Mouse (Mus musculus) layer of hippocampus, postnatal 36 days (tissue): Measurements from ENCODE around the gene Sult1a1. TPM values are rescaled to one million over a fixed set of nuclear protein-coding genes. Genes with fewer than 3 reads are reported as not detected.
A peak's percentile ranks its signal among the peaks of the same experiment; 100 is the strongest.
"Not testable (repeated sequence)": the region's sequence is repeated elsewhere in the genome, so short reads cannot be mapped to it uniquely, and the experiment has no call there.

Experiments
- DNase-seq, 2 experiments: peaks; one replicate each; pipeline ENCODE4 v3.0.0; 2022
- total RNA-seq, 2 experiments: library from RNA; stranded (reverse); gene quantifications; 2 replicates each; pipeline ENCODE4 v1.2.3; 2021

Gene Sult1a1
- total RNA-seq, 2 experiments from 2014 or later, result 6.3 to 11.2 TPM

DNA sequence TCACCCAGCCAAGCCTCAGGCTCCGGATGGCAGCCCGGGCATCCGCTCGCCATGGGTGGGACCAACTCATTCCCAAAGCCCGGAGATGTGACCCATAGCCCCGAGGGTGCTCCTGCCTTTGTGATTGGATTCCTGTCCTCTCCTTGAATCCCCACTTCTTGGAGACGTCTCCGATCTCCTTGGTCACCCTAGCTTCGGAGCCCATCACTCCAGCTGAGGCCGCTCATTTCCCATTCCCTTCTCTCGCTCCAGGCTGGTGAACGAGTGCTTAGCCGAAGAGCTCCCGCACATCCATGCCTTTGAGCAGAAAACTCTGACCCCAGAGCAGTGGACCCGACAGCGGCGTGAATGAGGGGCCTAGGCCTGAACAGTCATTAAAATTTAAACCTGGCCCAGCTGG, 20.1 kb upstream of the Sult1a1 start:
- DNase-seq, result no peak

DNA sequence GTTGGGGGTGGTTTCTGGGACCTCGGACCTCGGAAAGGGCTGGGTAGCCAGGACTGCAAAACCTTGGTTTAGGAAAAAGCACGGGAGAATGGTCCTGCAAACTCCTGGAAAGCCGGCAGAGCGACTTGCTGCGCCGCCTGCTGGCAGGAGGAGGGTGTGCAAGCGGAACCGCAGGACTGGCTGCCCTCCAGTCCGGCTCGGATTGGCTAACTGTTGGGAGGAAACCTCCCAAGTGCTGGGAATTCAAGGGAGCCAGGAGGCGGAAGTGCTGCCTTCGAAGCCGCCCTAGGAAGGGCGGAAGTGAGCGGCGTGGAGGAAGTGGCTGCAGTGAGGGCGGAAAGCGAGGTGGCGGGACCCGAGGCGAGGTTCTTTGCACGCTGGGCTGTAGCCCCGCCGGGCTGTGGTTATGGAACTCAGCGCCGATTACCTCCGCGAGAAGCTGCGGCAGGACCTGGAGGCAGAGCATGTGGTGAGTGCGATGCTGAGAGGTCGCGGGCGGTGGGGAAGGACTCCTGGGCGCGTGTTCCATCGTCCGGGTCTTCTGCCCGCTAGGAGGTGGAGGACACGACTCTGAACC, 19.5 kb upstream of the Sult1a1 start, which contains the start of gene Slx1b:
Gene Slx1b, minus strand, starts transcription at position 154 of the 577 bp plus-strand sequence.
- DNase-seq, result peak; percentile 94 to 96

DNA sequence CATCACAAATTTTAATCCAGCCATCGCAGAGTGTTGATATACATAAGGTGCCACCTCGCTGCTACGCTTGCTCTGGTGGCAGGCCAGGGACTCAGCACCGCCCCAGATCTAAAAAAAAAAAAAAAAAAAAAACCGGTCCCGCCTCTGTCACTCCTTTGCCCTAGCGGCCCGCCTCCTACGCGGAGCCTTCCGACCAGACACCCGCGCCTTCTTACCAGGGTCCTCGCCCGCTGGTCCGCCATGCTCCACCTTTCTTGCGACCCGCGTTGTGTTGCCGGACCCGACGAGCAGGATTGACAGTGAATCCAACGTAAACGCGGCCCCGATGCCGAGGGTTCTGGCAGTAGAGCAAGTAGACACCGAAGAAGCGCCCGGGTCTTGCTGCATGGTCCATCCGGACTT, 19.0 kb upstream of the Sult1a1 start, which contains the start of gene Bola2:
Gene Bola2, plus strand, starts transcription at position 192 of the 402 bp plus-strand sequence.
- DNase-seq, result no peak

DNA sequence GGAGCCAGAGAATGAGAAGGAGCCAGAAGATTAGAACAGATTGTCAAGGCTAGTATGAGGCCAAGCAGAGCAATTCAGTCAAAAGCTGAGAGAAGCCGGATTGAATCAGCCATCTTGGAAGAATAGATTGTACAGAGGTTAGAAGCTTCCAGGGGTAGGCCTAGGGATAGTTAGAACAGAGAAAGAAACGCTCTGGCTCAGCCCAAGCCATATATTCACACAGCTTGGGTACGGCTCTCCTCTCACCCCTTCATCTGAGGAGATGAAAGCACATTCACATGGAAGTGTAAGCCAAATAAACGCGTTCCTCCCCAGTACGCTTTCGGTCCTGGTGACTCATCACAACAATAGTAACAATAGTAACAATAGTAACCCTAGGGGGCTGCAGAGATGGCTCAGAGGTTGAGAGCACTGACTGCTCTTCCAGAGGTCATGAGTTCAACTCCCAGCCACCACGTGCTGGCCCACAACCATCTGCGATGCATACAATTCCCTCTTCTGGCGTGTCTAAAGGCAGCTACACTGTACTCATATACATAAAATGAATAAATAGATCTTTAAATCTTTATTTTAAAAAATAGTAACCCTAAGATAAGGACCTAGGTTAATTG, 18.3 kb upstream of the Sult1a1 start:
- no peak for DNase-seq

DNA sequence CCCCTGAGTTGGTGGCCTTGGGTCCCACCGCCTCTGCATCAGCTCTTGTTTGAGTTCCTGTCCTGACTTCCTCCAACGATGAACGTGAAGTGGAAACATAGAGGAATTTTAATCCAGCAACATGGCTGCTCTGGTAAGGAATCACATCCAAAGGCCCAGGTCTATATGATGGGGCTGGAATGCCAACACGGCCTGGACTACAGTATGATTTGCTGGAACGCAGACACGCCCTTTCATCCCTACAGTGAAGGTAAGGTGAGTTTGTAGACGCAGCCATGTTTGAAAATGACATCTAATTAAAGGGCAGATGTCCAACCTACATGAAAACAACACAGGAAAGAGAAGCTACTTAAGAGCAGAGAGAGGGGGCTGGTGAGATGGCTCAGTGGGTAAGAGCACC, 17.5 kb upstream of the Sult1a1 start:
- DNase-seq, result no peak

DNA sequence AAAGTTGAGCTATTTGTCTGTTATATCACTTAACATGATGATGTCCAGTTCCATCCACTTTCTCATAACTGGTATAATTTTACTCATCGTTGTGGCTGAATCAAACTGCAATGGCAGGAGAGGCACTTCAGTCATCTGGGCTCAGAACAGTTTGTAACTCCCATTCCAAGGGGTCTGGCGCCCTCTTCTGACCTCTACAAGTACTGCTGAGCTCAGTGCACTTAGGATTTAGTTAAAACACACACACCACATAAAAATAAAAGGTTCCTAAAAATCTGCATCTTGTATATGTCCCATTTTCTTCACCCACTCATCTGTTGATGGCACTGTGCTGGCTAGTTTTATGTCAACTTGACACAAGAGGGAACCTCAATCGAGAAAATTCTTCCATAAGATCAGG, 17.0 kb upstream of the Sult1a1 start:
- DNase-seq, result peak; percentile 76 to 77

DNA sequence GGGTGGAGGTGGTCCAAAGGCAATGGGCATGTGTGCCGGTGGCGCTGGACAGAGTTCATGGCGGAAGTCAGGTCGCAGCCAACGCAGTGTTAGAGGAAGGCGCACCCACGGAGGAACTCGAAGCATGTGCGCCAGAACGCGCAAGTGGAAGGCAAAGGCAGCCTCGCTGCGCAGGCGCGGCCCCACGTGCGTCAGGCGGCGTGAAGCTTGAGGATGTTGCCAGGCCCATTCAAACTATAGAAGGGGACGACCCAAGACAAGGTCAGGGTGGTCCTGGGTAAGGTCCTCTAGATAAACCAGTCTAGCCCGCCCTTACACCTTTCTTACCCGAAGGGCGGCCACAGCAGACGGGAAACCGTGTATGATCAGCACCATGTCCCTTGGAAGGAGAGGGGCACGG, 16.2 kb upstream of the Sult1a1 start:
- no peak for DNase-seq

DNA sequence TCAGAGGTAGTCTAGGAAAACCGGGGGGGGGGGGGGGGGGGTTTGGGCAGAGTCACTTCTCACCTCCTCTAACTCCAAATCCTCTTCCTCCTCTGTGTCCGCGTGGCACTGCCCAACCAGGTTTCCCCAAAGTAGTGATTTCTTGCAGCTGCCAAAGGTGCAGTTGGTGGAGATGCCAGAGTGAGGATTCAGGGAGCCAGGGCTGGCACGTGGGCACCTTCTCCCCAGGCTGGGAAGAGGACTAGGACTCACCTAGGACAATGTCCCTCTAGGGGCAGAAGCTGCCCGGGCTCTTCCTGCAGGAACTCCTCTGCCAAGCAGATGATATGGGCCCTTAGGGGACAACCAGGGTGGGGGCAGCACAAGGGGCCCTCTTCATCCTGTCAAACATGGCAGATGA, 15.4 kb upstream of the Sult1a1 start:
- no peak for DNase-seq

DNA sequence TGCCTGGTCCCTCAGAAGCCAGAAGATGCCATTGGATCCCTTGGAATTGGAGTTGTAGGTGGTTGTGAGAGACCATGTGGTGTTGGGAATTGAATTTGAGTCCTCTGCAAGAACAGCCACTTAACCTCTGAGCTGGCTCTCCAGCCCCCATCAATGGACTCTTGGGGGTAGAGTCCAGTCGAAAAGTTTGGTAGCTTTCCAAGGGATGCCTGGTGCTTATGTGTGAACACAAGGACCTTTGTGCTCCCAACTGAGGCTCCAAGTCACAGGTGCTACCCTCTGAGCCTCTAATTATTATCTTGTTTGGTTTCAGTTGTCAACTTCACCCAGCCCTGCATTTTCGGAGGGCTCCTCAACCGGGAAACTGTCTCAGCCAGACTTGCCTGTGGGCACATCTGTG, 14.5 kb upstream of the Sult1a1 start:
- DNase-seq, result no peak

DNA sequence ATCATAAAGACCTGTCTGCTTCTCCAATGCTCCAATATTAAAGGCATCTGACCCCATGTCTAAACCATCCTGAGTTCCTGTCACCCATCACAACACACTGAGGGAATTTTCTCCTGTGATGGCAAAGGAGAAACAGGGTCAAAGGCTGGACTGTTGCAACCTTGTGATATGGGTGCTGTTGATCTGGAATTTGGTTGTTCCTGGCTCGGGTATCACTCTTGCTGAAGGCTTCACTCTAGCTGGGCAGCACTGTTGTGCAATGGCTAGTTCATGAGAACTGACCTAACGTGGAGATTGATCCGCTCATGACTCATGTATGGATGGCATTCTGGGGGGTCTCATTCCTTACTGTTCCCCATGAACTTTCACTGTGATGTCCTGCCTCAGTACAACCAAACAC, 12.8 kb upstream of the Sult1a1 start:
- no peak for DNase-seq

DNA sequence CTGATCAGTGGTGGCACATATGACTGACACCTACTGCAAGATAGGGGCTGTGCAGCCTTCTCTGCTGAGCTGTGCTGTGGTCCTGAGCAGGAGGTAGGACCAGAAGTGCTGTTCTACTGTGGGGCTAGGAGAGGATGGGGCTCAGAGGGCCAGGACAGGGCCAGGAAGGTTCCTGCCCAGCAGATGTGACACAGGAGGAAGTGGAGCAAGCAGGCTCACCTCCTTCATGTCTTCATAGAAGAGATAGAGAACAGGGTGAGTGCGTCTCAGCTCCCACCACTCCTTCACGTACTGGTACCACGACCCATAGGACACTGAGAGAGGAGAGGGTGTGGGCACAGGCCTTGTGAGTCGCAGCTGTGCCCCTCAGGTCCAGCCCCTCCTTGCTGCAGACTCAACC, 11.9 kb upstream of the Sult1a1 start:
- not testable (repeated sequence) for DNase-seq

DNA sequence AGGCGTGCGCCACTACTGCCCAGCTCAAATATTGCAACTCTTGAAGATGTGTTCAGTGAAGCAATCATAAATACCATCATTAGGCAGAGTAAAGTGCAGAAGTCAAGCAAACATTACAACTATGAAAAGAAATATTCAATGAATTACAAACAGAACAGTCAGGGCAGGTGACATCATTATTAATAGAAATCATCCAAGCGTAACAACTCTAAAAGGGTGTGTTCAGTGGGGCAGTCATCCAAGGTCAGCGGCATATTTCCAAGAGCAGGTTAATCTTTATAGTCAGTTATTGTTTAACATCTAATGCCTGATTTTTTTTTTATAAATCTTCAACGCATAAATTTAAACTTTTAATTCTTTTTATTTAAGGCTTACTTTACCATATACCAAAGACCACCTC, 5.0 kb upstream of the Sult1a1 start:
- DNase-seq, result no peak

DNA sequence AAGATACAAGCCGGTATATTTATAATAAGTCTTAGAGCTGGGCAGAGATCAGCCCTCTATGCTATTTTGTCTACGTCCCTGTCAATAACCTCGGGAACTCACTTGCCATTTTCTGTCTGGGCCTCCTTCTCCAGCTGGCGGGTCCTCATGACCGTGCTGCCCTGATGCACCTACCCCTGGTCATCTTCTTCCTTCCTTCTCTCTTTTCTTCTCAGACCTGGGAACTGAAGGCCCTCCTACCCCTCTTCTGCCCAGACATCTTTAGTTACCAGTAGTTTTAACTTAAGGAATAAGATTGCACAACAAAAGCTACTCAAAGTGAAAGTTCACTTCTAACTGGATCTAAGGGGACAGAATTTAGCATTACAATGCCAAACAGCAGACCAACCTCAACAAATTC, 3.5 kb upstream of the Sult1a1 start:
- DNase-seq, result no peak

DNA sequence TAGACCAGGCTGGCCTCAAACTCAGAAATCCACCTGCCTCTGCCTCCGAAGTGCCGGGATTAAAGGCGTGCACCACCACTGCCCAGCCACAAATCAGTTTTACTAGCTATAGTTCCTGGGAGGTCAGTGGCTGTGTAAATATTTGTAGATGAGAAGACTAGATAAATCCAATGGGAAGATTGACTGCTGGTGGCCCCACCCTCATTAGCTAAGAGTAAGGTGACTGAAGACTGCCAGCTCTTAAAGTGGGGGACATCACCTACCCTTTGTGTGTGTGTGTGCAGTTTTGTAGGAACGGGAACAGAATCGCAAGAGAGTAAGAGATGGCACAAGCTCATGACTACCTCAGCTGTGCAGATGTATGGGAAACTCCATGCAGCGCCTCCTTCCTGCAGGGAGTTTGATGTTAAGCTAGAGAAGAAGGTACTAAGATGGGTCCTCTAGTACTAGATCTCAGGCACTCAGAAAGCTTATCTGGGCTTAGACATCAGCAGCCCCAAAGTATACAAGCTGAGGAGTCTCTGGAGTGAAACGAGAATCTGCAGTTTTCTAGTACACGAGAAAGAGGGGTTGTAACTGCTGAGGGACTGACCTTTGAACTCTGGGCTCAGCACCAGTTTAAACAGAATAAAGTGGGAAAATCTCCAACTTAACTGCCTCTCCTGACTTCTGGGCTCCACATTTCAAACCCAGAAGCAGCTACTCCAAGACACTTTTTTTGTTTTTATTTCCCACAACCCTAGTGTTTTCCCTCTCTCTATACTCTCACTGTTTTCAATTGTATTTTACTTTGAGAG, 2.5 kb upstream of the Sult1a1 start:
- DNase-seq, result no peak

DNA sequence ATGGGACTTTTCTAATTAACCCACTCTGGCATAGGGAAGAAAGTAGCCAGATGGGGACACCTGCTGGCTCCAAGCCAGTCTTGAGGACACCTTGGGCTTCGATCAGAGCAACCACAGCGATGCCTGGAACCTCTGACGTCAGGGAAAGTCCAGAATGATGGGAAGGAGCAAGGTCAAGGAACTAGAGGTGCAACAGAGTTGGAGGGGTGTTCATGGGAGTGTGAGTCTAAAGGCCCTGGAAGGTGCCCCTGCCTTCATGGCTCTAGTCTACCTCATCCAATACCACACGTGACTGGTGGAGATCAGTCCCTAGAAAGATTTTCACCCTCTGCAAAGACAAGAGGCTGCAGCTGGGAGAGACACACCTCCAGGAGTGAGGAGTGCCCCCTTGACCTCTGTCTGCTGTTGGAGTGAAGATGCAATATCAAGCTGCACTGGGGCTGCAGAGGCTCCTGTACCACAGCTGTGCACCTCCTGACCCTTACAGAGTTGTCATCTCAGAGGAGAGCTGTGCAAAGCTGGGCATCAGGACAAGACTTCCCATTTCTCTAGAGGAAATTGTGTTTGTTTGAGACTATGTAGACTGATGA, 494 bp upstream of the Sult1a1 start:
- no peak for DNase-seq

DNA sequence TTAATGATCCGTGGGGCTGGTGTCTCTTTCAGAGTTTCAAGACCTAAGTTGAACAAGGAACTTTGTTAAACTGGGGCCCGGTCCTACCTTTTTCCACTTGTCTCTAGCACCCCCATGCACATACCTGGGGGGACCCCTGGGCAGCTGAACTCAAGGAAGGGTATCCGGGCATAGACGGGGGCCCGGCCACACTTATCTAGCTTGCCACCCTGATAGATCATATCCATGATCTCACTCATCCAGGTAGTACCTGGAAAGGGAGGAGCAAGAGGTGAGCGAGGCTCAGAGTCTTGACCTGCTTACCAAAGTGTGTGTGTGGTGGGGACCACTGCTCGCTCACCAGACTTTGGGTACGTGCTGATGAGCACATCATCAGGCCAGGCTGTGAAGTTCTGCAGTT, 1.1 kb downstream of the Sult1a1 start:
- no peak for DNase-seq

DNA sequence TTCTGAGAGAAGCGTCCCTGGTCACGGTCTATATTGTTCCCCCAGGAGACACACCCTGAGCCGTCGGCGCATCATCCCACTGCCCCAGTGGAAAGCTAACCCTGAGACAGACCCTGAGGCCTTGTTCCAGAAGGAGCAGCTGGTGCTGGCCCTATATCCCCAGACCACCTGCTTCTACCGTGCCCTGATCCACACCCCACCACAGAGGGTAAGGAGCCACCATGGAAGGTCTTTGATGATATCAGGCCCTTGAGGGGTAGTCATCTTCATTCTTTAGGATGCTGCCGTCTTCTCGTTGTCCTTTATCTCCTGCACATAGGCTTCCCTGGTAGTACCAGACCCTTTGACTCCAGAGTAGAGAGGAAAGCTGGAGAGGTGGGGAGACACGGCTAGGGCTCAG, 4.1 kb downstream of the Sult1a1 start:
- no peak for DNase-seq

DNA sequence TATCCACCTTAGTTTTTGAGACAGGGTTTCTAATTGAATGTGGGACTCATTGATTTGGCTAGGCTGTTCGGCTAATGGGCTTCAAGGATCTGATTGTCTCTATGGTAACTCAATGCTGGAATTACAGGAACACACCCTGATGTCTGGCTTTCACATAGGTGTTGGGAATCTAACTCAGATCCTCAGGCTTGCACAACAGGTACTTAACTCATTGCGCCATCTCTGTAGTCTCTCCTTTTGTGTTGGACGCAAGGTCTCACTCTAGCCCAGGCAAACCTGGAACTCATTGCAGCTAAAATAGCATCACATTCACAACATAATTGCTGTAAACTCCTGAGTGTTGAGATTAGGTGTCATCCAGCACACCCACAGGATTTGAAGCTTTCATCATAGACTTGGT, 6.1 kb downstream of the Sult1a1 start:
- DNase-seq, result no peak

DNA sequence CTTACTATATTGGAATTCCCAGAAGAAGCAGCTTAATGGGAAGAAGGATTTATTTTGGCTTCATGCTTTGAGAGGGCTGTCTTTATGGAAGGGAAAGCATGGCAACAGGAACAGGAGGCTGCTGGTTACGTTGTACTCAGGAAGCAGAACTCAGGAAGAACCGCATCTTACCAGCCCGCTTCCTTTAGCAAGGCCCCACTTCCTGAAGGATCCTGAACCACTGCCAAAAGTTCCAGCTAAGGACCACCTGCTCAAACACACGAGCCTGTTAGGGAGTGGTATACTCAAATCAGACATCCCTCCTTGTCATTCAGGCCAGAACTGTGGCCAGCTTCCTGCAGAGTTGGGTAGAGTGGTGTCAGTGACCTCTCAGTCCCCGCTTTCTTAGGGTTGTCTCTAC, 7.8 kb downstream of the Sult1a1 start:
- DNase-seq, result no peak

DNA sequence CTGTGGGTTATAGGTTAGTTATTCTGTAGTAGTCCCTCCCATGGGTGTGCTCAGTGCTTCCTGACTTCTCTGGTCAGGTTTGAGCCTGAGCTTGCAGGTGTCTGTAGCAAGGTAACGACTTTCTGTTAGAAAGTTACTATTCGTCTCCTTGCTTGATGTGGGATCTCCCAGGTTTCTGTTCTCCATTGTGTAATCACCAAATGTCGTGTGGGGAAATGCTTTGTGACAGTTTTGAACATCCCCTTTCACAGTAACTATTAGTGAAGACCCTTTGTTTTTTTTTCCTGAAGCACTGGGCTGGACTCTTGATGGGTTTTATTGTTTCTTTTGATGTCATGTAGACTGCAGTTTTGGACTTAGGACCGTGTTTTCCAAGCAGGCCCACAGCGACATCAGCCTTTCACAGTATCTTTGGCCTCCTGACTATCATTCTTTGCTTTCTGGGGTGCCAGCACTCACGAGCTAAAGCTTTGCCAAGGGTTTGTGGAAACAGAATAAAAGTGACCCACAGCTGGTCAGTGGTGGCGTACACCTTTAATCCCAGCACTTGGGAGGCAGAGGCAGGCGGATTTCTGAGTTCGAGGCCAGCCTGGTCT, 8.6 kb downstream of the Sult1a1 start:
- DNase-seq, result no peak

DNA sequence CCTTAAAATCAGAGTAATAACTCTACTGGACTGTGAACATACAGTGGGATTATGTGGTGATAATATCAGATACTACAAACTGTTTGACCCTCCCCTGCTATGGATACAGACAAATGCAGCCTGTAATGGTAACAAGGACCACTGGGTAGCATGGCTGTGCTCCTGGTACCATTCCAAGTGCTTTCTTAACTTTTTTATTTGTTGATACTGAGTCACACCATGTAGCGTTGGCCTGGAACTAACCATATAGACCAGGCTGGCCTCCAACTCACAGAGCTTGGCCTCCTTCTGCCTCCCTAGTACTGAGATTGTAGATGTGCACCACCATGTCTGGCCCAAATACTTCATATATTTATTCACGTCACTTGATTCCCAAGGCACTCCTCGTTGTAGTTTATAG, 11.0 kb downstream of the Sult1a1 start:
- no peak for DNase-seq

DNA sequence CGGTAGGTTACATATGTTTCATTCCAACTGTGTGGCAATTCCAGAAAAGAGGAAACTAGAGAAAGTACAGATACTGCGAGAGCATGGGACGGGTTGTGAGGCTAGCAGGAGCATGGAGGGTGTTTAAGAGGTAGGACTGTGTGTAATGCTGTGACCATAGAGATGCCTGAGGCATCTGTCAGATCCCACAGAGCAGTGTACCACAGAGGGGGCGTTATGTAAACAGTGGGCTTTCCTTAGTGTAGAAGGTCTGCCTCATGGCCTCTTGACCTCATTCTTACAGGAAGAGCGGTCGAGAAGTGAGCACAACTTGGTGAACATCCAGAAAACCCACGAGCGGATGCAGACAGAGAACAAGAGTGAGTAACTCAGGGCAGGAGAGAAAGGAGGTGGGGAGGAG, 12.6 kb downstream of the Sult1a1 start:
- no peak for DNase-seq

DNA sequence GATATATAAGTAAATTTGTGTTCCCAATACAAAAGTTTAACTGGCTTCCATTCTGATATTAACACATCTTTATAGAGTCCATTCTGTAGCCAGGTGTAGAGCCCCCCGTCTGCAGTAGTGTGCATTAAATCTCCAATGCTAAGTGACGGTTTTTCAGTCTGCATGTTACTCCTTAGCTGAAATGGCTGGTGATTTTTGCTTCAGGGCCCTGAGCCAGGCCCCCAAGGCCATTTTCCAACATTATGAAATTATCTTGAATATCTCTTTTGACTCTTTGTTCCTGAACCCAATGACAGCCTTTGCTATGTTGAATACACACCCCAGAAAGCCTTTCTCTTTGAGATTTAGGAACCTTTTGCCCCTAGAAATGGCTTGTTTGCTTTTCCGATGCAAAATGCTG, 16.5 kb downstream of the Sult1a1 start:
- no peak for DNase-seq
